Mouse (Mus musculus) right cerebral cortex, adult 18-20 months (tissue): ENCODE data around the gene Siglech.
"Not testable (repeated sequence)": the region's sequence is repeated elsewhere in the genome, so short reads cannot be mapped to it uniquely, and the experiment has no call there.

ENCODE experiments used
- DNase-seq: peaks from one replicate; pipeline ENCODE4 v3.0.0; 2022; ENCODE audit warnings: mixed read lengths

The Siglech gene

GRCm38 (mm10) chr7:55767926-55768325, at the start of gene Siglech:
Siglech (plus strand) TSS chr7:55768178.
- no peak for DNase-seq

GRCm38 (mm10) chr7:55722673-55723072, 45.3 kb upstream of the Siglech start:
- DNase-seq = no peak

- no peak for DNase-seq
Observed at GRCm38 (mm10) chr7:55728903-55729302, 39.1 kb upstream of the Siglech start.

GRCm38 (mm10) chr7:55734483-55734882, 33.5 kb upstream of the Siglech start:
- DNase-seq = no peak

- DNase-seq = peak; percentile 64
Observed at GRCm38 (mm10) chr7:55737125-55737912, 30.7 kb upstream of the Siglech start.

- DNase-seq = no peak
Observed at GRCm38 (mm10) chr7:55743614-55744267, 24.2 kb upstream of the Siglech start.

GRCm38 (mm10) chr7:55744566-55745220, 23.3 kb upstream of the Siglech start:
- peak; percentile 62 for DNase-seq

GRCm38 (mm10) chr7:55750841-55751240, 17.1 kb upstream of the Siglech start:
- no peak for DNase-seq

- DNase-seq = peak; percentile 10
Observed at GRCm38 (mm10) chr7:55759346-55759745, 8.6 kb upstream of the Siglech start.

GRCm38 (mm10) chr7:55780011-55780410, 12.0 kb downstream of the Siglech start:
- DNase-seq = no peak

GRCm38 (mm10) chr7:55782493-55782892, 14.5 kb downstream of the Siglech start:
- no peak for DNase-seq

- no peak for DNase-seq
Observed at GRCm38 (mm10) chr7:55784580-55784979, 16.6 kb downstream of the Siglech start.

GRCm38 (mm10) chr7:55790586-55790985, 22.6 kb downstream of the Siglech start:
- not testable (repeated sequence) for DNase-seq

GRCm38 (mm10) chr7:55792280-55792679, 24.3 kb downstream of the Siglech start:
- peak; percentile 37 for DNase-seq

- no peak for DNase-seq
Observed at GRCm38 (mm10) chr7:55793236-55793951, 25.4 kb downstream of the Siglech start.

- DNase-seq = peak; percentile 98
Observed at GRCm38 (mm10) chr7:55793952-55794603, 26.1 kb downstream of the Siglech start, which contains the start of gene Tubgcp5. Tubgcp5 (plus strand) TSS chr7:55794154.

GRCm38 (mm10) chr7:55799981-55800380, 32.0 kb downstream of the Siglech start:
- DNase-seq = no peak

- DNase-seq = no peak
Observed at GRCm38 (mm10) chr7:55809967-55810366, 42.0 kb downstream of the Siglech start.

GRCm38 (mm10) chr7:55824468-55824867, 56.5 kb downstream of the Siglech start:
- DNase-seq = no peak

- no peak for DNase-seq
Observed at GRCm38 (mm10) chr7:55827551-55827950, 59.6 kb downstream of the Siglech start.
